Comparison of ENCODE assay signal across 16 mouse cellular contexts in genomic region chr8:122349357-122350297, GRCm38 (mm10). TPM values are rescaled to one million over a fixed set of nuclear protein-coding genes. Genes with fewer than 3 reads are reported as not detected.
A peak's percentile ranks its signal among the peaks of the same experiment; 100 is the strongest.
DNase-seq lines count a peak whose midpoint lies in the region; ATAC-seq lines count a peak whose summit lies in the region.
"Had no signal": no experiment of that assay in that cellular context is flagged by ENCODE, and none has a peak within 500 bp of the region (broad histone marks: within the 10 kb centered on the region; RNA-seq: fewer than 3 reads in every experiment).

No protein-coding gene starts in this region.

- WGBS in hindbrain, embryonic 10.5 days: 46% methylated on average over 15 of the region's 15 CpGs
- 42% methylated on average over 15 of the region's 15 CpGs for WGBS in hindbrain, embryonic 12.5 days
- WGBS in liver, embryonic 12.5 days (ENCODE audit: insufficient replicate concordance): 9% methylated on average over 15 of the region's 15 CpGs
- WGBS in forebrain, embryonic 14.5 days: 42% methylated on average over 15 of the region's 15 CpGs

- H3K4me3 ChIP-seq in hindbrain, embryonic 10.5 days: no peak overlapping the region
- no peak overlapping the region for H3K4me3 ChIP-seq in hindbrain, embryonic 12.5 days
- no peak overlapping the region for H3K4me3 ChIP-seq in liver, embryonic 12.5 days
- no peak overlapping the region for H3K4me3 ChIP-seq in forebrain, embryonic 14.5 days (ENCODE audit: low read depth, low read length)
- H3K4me3 ChIP-seq: embryonic facial prominence, embryonic 15.5 days had no signal

- peaks cover 63% of the 10 kb centered on the region for H3K27me3 ChIP-seq in hindbrain, embryonic 10.5 days (ENCODE audit: insufficient read depth, poor library complexity, severe bottlenecking)
- peaks cover 36% of the 10 kb centered on the region for H3K27me3 ChIP-seq in hindbrain, embryonic 12.5 days
- peaks cover 39% of the 10 kb centered on the region for H3K27me3 ChIP-seq in liver, embryonic 12.5 days (replicated peaks)
- H3K27me3 ChIP-seq in forebrain, embryonic 14.5 days (replicated peaks; ENCODE audit: control insufficient read depth, insufficient read depth, low read length): peaks cover 8% of the 10 kb centered on the region; the same call in 1 of the 2 replicates
- H3K27me3 ChIP-seq: CH12.LX had no signal

- no peak for DNase-seq in hindbrain, embryonic 10.5 days (ENCODE audit: low spot score)
- DNase-seq in urinary bladder, adult 18-20 months (ENCODE audit: low spot score in 2 of 2): no peak
- no peak for DNase-seq in forebrain, embryonic 14.5 days (ENCODE audit: low spot score)
- DNase-seq in cerebellum, postnatal 36 days: no peak
- DNase-seq: cerebellum, adult 2 months; kidney, postnatal 36 days had no signal

- ATAC-seq in hindbrain, embryonic 12.5 days (ENCODE audit: low FRiP score): no peak
- peak; percentile 89 for ATAC-seq in erythroblast, adult 5-6 weeks (replicated peaks; ENCODE audit: low FRiP score, poor library complexity, severe bottlenecking)
- peak; percentile 87 for ATAC-seq in liver, embryonic 12.5 days
- peak; percentile 55 for ATAC-seq in monocyte, adult 5-6 weeks (replicated peaks; ENCODE audit: insufficient number of reproducible peaks, low FRiP score, low TSS enrichment, poor library complexity, severe bottlenecking)
- no peak for ATAC-seq in forebrain, embryonic 14.5 days
- ATAC-seq: inflammation-experienced regulatory T-cells, adult 6 months had no signal

- H3K9ac ChIP-seq in hindbrain, embryonic 12.5 days: no peak overlapping the region
- H3K9ac ChIP-seq in liver, embryonic 12.5 days: peak overlapping the region; percentile 27
- H3K9ac ChIP-seq in forebrain, embryonic 14.5 days (ENCODE audit: low read length): no peak overlapping the region
- H3K9ac ChIP-seq: embryonic facial prominence, embryonic 15.5 days had no signal

- H3K36me3 ChIP-seq in hindbrain, embryonic 10.5 days: no peaks in the 10 kb centered on the region
- no peaks in the 10 kb centered on the region for H3K36me3 ChIP-seq in hindbrain, embryonic 12.5 days
- no peaks in the 10 kb centered on the region for H3K36me3 ChIP-seq in liver, embryonic 12.5 days
- H3K36me3 ChIP-seq in forebrain, embryonic 14.5 days (ENCODE audit: control insufficient read depth, insufficient read depth, low read length): no peaks in the 10 kb centered on the region
- H3K36me3 ChIP-seq: embryonic facial prominence, embryonic 15.5 days had no signal

- no peaks in the 10 kb centered on the region for H3K9me3 ChIP-seq in hindbrain, embryonic 10.5 days
- H3K9me3 ChIP-seq in hindbrain, embryonic 12.5 days (replicated peaks): no peaks in the 10 kb centered on the region
- no peaks in the 10 kb centered on the region for H3K9me3 ChIP-seq in liver, embryonic 12.5 days (replicated peaks)
- no peaks in the 10 kb centered on the region for H3K9me3 ChIP-seq in forebrain, embryonic 14.5 days (replicated peaks; ENCODE audit: control insufficient read depth, low read length)
- H3K9me3 ChIP-seq: embryonic facial prominence, embryonic 15.5 days had no signal

- H3K4me1 ChIP-seq in hindbrain, embryonic 10.5 days (replicated peaks): peaks cover 39% of the 10 kb centered on the region
- H3K4me1 ChIP-seq in hindbrain, embryonic 12.5 days: peaks cover 21% of the 10 kb centered on the region
- peaks cover 53% of the 10 kb centered on the region for H3K4me1 ChIP-seq in liver, embryonic 12.5 days
- peaks cover 5% of the 10 kb centered on the region for H3K4me1 ChIP-seq in forebrain, embryonic 14.5 days (ENCODE audit: control insufficient read depth, insufficient read depth, low read length)

- H3K27ac ChIP-seq in hindbrain, embryonic 10.5 days: peak overlapping the region; percentile 40; the same call in 1 of the 2 replicates
- no peak overlapping the region for H3K27ac ChIP-seq in hindbrain, embryonic 12.5 days
- H3K27ac ChIP-seq in liver, embryonic 12.5 days: peak overlapping the region; percentile 73
- H3K27ac ChIP-seq in forebrain, embryonic 14.5 days (ENCODE audit: low read depth, low read length): no peak overlapping the region
- H3K27ac ChIP-seq: embryonic facial prominence, embryonic 15.5 days had no signal

- H3K4me2 ChIP-seq in hindbrain, embryonic 12.5 days (replicated peaks): no peak overlapping the region
- H3K4me2 ChIP-seq in liver, embryonic 12.5 days: peak overlapping the region; percentile 61
- no peak overlapping the region for H3K4me2 ChIP-seq in forebrain, embryonic 14.5 days (ENCODE audit: low read length)
- H3K4me2 ChIP-seq: embryonic facial prominence, embryonic 15.5 days had no signal

RNA-seq across cellular contexts. Expression of gene Trhr2, which starts 10.9 kb away (rescaled TPM):
- polyA plus RNA-seq in hindbrain, embryonic 10.5 days (2016; fragmentation: Nextera tagmentation; extraction: Ambion mirVana): not detected in 2 replicates
- not detected in 2 replicates for polyA plus RNA-seq in hindbrain, embryonic 12.5 days (2016; fragmentation: Nextera tagmentation; extraction: Ambion mirVana)
- not detected in 2 replicates for total RNA-seq in erythroblast, adult 5-6 weeks (2015; ENCODE audit: low replicate concordance)
- total RNA-seq in erythroblast, adult 5-6 weeks (2017; ENCODE audit: low replicate concordance): not detected in 2 replicates
- polyA plus RNA-seq in liver, embryonic 12.5 days (2016; fragmentation: Nextera tagmentation; extraction: Ambion mirVana): not detected in 2 replicates
- not detected in 3 replicates for total RNA-seq in monocyte, adult 5-6 weeks (2017)
- not detected in 2 replicates for polyA plus RNA-seq in forebrain, embryonic 14.5 days (2014; fragmentation: Nextera tagmentation; extraction: Ambion mirVana)
- total RNA-seq: liver, adult 2 months had no signal
- polyA plus RNA-seq: gonadal fat pad, adult 2 months; inflammation-experienced regulatory T-cells, adult 6 months; liver, adult 2 months; stomach, embryonic 16.5 days had no signal

RNA-seq across cellular contexts. Expression of gene Zc3h18, which starts 26.8 kb away (rescaled TPM):
- 67.6 and 75.0 TPM in 2 replicates for polyA plus RNA-seq in hindbrain, embryonic 10.5 days (2016; fragmentation: Nextera tagmentation; extraction: Ambion mirVana)
- 64.0 and 64.4 TPM in 2 replicates for polyA plus RNA-seq in hindbrain, embryonic 12.5 days (2016; fragmentation: Nextera tagmentation; extraction: Ambion mirVana)
- total RNA-seq in erythroblast, adult 5-6 weeks (2015; ENCODE audit: low replicate concordance): 10.8 and 14.2 TPM in 2 replicates
- 22.2 and 31.5 TPM in 2 replicates for total RNA-seq in erythroblast, adult 5-6 weeks (2017; ENCODE audit: low replicate concordance)
- 48.7 and 49.1 TPM in 2 replicates for polyA plus RNA-seq in liver, embryonic 12.5 days (2016; fragmentation: Nextera tagmentation; extraction: Ambion mirVana)
- total RNA-seq in monocyte, adult 5-6 weeks (2017): 57.4 to 76.1 TPM (median 69.7 TPM) in 3 replicates
- polyA plus RNA-seq in forebrain, embryonic 14.5 days (2014; fragmentation: Nextera tagmentation; extraction: Ambion mirVana): 24.8 and 26.9 TPM in 2 replicates

Comparison
In these comparisons a context has a peak if more than half of its experiments do, and no peak if none do; other contexts are left out.
1. H3K27ac ChIP-seq: peak in hindbrain, embryonic 10.5 days (single experiment) and liver, embryonic 12.5 days (single experiment); none in hindbrain, embryonic 12.5 days (single experiment) and forebrain, embryonic 14.5 days (single experiment).
2. ATAC-seq: peak in erythroblast, adult 5-6 weeks (single experiment), liver, embryonic 12.5 days (single experiment) and monocyte, adult 5-6 weeks (single experiment); none in hindbrain, embryonic 12.5 days (single experiment) and forebrain, embryonic 14.5 days (single experiment).